Mouse (Mus musculus) frontal cortex, postnatal 14 days (tissue): ENCODE results near the gene Mov10l1.
A peak's percentile ranks its signal among the peaks of the same experiment; 100 is the strongest.

ENCODE experiments used
- DNase-seq, 2 experiments: peaks; one replicate each; pipeline ENCODE4 v3.0.0; 2022; ENCODE audit warnings: low spot score in 2 of 2

Mov10l1 gene

DNA sequence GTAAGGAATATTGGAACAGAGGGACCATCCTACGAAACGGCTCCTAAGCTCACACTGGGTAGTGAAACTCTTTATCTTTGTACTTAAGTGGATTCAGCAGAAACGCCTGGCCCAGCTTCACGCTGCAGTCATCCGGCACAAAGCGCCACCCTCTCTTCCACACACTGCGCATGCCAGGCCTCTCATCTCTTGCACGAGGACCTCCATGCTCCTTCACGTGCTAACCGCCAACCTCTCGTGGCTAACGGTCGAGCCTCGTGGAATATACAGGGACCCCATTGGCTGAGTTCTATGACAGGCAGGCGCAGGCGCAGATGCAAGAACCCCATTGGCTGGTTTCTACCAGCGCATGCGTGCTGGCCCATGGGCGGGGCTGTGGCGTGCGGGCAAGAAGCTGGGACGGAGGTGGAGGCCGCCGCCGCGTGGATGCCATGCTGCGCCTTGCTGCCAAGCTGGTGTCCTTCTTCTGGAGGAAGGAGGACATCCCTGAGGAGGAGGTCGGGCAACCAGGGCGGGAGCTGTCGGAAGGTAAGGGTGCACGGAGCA lies at the start of gene Mov10l1:
Mov10l1 (plus strand) TSS at position 376 of the 546 bp plus-strand sequence.
- no peak for DNase-seq

GRCm38 (mm10) chr15:88934141-88934540 lies 48.6 kb upstream of the Mov10l1 start:
- DNase-seq: peak in 1 of 2 experiments; percentile 28

GRCm38 (mm10) chr15:88936619-88937290 lies 46.0 kb upstream of the Mov10l1 start:
- no peak for DNase-seq

GRCm38 (mm10) chr15:88937291-88937650 lies 45.4 kb upstream of the Mov10l1 start:
- DNase-seq: no peak

- no peak for DNase-seq
Measured at GRCm38 (mm10) chr15:88942783-88943182, 39.9 kb upstream of the Mov10l1 start.

GRCm38 (mm10) chr15:88943896-88944551 lies 38.7 kb upstream of the Mov10l1 start:
- no peak for DNase-seq

GRCm38 (mm10) chr15:88946851-88947250 lies 35.9 kb upstream of the Mov10l1 start:
- DNase-seq: no peak

DNA sequence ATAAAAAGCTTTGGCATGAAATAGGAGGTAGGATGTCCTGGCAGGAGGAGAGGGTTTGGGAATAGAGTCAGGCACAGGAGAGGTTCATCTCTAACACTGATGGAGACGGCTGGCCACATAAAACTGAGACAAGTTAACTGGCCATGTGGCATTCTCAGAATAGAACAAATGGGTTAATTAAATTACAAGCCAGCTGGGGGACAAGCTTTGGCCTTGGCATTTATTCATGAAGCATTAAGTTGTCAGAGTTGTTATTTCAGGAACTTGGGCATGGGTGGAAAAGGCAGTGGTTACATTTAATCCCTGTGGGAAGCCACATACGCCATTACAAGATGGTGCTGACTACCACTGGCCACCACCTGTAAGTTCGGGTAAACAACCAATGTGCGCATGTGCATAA lies 31.5 kb upstream of the Mov10l1 start:
- no peak for DNase-seq

DNA sequence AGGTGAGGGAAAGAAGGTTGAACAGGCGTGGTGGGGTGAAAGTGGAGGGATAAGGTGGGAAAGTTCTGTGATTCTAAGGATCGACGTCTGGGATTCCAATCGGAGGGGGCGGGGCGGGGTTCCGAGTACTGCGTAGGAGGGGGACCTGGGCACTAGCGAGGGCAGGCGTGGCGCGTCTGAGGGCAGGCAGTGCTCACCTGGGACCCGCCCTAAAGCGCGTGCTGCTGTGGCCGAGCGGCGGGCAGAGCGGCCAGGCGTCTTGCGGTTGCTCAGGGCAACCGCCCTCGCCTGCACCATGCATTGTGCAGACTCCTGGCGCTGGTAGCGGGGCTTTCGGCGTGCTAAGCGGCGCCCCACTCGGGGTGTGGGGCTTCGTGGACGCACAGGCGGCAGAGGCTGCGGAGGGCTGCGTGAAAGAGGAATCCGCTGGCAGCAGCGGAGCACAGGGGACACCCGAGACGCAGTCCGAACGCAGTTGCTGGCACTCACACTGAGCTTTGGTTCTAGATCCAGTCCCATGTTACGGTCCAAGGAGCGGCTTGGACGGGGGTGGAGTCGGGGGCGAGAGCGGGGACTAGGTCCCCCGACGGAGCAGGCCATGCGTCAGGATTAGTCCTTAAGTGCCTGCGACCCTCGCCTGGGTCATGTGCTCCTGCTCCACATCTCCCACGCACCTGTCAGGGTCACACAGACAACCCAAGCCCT lies 28.2 kb upstream of the Mov10l1 start, which contains the start of gene Ttll8:
Ttll8 (minus strand) TSS at position 51 of the 705 bp plus-strand sequence.
- no peak for DNase-seq

DNA sequence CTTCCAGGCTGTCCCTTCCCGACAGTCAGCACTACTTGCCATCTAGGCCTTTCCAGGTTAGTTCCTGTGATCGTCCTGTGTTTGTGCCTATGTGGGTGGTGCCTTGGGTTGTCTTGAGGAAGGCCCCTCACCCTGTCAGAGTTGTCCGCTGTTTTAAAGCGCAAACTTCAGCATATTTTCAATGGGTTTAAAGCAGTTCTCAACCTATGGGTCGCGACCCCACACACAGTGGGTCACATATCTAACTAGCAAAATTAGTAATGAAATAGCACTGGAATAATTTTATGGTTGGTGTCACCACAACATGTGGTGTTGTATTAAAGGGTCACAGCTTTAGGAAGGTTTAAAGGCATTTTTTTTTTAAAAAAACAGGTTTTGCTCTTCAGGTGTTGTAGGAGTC lies 27.4 kb upstream of the Mov10l1 start:
- DNase-seq: no peak

DNA sequence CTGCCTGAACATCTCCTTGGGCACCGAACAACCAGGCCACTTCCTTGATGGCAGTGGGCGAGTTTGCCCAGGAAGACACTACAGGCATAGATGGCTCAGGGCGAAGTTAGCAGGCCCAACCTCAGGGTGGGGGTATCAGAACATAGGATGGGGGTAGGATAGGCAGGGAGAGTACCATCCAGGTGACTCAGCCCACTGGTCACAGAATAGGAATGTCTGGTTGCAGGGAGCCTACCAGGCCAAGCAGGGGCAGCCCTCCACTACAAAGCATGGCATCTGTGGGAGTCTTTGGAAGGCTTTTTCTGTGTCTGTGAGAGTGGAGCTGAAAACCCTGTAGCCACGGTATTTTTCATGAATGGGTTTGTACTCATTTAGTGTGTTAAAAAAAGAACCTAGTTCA lies 25.2 kb upstream of the Mov10l1 start:
- no peak for DNase-seq

DNA sequence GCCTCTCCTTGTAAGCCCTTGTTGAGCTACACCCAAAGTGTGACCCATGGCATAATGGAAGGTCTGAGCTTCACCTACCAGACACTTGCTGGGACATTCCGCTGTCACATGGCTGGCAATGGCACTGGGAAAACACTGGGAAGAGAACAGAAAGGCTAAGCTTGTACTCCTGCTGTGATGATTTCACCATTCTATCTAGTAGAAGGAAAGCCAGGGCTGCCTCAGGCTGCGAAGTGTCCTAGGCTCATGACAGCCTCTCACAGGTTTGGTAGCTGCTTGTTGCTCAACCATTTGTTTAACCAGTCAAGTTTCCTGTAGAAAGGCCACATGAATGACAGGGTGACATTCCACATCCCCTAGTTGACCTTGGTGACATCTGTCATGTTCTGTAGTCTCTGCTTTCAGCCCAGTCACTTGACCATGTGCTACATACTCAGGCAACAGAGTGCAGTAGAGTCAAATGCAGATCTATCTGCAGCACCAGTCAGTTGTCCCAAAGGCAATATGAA lies 18.6 kb upstream of the Mov10l1 start:
- no peak for DNase-seq

DNA sequence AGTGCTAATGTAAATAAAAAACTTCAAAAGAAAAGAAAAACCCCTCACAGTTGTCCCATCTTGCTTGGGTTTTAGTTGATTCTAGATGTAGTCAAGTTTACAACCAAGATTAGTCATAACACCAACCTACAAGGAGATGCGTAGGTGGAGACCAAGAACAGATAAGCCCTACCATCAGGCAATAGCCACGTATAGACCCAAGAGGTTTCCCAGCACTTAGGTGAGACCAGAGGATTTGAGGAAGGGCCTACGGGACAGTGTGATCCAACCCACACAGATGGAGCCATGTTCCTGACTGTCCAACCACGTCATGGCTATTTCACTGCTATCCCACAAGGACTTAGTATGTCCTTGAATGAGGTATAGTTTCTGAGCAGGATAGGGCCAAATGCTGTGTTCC lies 10.4 kb upstream of the Mov10l1 start:
- DNase-seq: no peak

- peak in 1 of 2 experiments; percentile 17 for DNase-seq
Measured at GRCm38 (mm10) chr15:88978281-88979137, 4.2 kb upstream of the Mov10l1 start, which contains the start of gene Mlc1. Gene Mlc1, minus strand, starts transcription at chr15:88979007.

- DNase-seq: no peak
Measured at GRCm38 (mm10) chr15:88979138-88979446, 3.6 kb upstream of the Mov10l1 start.

DNA sequence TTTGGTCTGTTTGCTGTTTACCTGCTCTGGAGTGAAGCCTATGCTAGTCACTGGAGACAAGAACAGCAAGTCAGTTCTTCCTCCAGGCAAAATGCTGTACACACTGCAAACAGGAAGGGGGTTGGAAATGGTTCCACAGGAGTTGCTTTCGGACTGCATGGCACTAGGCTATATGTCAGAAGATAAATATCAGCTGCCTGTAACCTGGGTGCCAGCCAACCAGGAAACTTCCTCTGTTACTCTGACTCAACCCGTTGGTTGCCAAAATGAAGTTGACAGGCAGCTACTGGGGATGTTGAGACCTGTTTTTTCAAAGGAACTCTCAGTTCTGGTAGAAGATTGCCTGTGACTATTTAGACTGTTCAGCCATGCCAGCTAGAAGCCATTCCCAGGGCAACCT lies 6.5 kb downstream of the Mov10l1 start:
- DNase-seq: no peak

DNA sequence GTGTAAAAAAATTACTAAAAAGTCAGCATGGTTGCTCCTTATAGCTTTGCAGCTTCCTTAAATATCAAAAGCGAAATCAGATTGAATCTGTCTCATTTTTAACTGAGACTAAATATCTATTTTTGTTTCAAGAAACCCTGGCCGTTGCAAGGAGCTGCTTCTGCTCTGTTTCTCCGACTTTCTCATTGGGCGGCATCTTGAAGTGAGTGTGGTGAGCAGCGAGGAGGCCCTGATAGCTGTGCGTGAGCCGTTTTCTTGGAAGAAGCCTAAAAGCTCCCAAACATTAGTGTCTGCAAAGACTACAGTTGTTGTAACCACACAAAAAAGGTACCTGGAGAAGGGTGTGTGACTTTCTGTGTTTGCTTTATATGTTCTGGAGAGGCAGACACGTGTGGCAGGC lies 15.9 kb downstream of the Mov10l1 start:
- no peak for DNase-seq

DNA sequence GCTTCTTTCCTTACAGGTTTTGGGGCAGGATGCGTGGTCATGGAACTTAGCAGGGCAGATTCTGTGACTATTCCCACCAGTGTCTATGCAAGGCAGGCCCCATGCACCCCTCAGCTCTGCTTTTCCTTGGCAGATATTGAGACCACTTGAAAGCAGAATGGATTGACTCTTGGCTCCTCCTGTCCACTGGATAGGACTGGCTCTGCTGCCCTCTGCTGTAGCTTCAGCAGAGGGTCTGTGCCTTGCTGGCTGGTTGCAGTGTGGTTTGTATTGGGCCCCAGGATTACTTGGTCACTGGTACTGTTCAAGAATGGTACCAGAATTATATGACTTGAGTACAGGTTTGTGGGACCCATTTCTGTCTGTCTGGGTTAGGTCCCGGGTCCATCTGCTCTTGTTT lies 16.4 kb downstream of the Mov10l1 start:
- no peak for DNase-seq

DNA sequence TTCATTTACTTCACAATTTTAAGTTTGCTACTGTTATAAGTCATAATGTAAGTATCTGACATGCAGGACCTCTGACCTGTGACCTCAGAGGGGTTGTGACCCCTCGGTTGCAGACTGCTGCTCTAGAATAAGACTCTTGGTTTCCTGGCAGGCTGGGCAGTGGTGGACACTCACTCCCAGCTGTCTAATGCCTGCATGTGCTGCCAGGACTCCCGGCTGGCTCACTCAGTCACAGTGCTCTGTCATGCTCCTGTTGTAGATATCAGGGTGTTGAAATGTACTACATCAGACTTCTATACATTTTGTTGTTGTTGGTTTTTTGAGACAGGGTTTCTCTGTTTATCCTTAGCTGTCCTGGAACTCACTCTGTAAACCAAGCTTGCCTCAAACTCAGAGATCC lies 17.7 kb downstream of the Mov10l1 start:
- no peak for DNase-seq

DNA sequence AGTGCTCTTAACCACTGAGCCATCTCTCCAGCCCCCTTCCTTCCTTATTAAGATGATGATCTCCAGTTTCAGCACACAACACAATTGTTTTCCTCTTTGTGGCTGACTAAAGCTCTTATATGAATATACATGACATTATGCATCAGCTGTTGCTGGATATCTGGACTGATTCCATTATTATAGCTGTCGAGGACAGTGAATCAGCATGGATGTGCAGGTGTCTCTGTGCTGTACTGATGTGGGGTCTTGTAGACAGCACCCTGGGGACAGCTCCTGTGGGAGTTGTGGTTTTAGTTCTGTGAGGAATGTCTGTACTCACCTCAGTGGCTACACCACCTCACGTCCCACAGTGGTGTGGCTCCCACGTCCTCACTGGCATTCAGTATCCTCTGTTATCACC lies 18.5 kb downstream of the Mov10l1 start:
- no peak for DNase-seq

DNA sequence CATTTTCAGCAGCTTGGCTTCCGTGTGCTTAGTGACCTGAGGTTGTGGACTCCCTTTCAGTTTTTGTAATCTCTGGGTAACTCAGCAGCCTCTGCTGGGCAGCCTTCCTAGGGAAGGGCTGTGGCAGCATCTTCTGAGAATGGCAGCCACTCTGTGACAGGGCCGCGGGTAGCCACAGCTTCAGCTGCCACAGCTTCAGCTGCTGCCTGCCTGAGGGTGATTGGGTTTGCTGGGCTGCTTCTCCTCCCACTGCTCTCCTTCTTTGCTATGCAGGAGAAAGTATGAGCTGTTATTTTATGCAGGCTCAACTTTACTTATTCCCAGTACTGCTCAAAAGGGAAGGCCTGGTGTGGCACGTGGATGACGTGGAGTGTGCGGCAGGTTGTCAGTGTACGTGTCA lies 24.3 kb downstream of the Mov10l1 start:
- DNase-seq: no peak

GRCm38 (mm10) chr15:89007781-89008180 lies 25.1 kb downstream of the Mov10l1 start:
- DNase-seq: no peak
